Mouse (Mus musculus): ENCODE results near the gene Nup98.

DNA sequence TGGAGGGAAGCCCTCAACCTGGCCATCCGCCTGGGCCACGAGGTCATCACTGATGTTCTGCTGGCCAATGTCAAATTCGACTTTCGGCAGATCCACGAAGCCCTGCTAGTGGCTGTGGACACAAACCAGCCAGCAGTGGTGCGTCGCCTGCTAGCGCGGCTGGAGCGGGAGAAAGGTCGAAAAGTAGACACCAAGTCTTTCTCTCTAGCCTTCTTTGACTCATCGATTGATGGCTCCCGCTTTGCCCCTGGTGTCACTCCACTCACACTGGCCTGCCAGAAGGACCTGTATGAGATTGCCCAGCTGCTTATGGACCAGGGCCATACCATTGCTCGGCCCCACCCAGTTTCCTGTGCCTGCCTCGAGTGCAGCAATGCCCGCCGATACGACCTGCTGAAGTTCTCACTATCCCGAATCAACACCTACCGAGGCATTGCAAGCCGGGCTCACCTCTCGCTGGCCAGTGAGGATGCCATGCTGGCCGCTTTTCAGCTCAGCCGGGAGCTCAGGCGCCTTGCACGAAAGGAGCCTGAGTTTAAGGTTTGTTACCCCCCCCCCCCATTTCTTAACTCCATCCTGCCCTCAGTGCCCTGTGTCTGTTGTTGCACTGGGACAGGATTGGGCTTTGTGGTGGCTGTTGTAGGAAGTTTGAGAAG lies 125.8 kb downstream of the Nup98 start:
- TF ChIP-seq MYOG (IDR thresholded peaks at IDR 0.05; ENCODE audit: control insufficient read depth in 1 of 3, insufficient read depth in 1 of 3, insufficient read length in 2 of 3, low read depth in 2 of 3) (no peak), POLR2A (IDR thresholded peaks at IDR 0.05; ENCODE audit: insufficient read length, low read depth) (no peak), USF1 (IDR thresholded peaks at IDR 0.05; ENCODE audit: low read depth) (no peak), CEBPB (IDR thresholded peaks at IDR 0.05; ENCODE audit: insufficient read depth, poor library complexity, severe bottlenecking) (no peak), E2F4 (IDR thresholded peaks at IDR 0.05; ENCODE audit: insufficient read depth) (no peak), SRF (IDR thresholded peaks at IDR 0.05; ENCODE audit: control insufficient read depth, insufficient read length, low read depth) (no peak), POLR2AphosphoS2 (IDR thresholded peaks at IDR 0.05; ENCODE audit: insufficient read length, low read depth) (no peak), MAX (IDR thresholded peaks at IDR 0.05; ENCODE audit: low read depth) (no peak), TCF12 (IDR thresholded peaks at IDR 0.05; ENCODE audit: insufficient read depth, poor library complexity, severe bottlenecking) (no peak), TCF3 (IDR thresholded peaks at IDR 0.05; ENCODE audit: insufficient read length, low read depth) (no peak), REST (IDR thresholded peaks at IDR 0.05; ENCODE audit: insufficient read depth, insufficient read length) (no peak)
